Mouse (Mus musculus) ES-Bruce4 (cell line): ENCODE measurements at regions not wholly inside any gene's neighbourhood (a gene's known extent, or its start where the extent isn't known, plus 50 kb on each side); places are given as distances from the start of the nearest gene placed in this dataset.

Experiments
- CTCF ChIP-seq: IDR thresholded peaks from one replicate; pipeline ENCODE4 v1.8.1; 2011; ENCODE audit warnings: low read depth, low read length
- POLR2A ChIP-seq: IDR thresholded peaks from one replicate; pipeline ENCODE4 v1.8.1; 2011; ENCODE audit warnings: low read length; ENCODE audit not compliant: insufficient read depth

DNA sequence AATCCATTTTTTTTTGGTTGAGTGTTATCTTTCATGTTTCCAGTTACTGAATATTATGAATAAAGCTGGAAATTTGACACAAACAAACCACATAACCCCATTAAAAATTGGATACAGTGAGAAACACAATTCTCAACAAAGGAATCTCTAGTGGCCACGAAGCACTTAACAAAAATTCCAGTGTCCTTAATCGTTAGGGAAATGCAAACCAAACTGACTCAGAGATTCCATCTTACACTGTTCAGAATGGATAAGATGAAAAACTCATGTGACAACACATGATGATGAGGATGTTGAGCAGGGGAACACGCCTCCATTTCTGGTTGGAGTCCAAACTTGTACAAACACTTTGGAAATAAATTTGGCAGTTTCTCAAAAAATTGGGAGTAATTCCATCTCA is 57.3 kb downstream of the Tktl2 start:
- no peak for TF ChIP-seq POLR2A
- no peak for TF ChIP-seq CTCF
